Mouse (Mus musculus) heart, adult 2 months (tissue): ENCODE data around the gene Rab9. TPM values are rescaled to one million over a fixed set of nuclear protein-coding genes. Genes with fewer than 3 reads are reported as not detected.

Experiments used
- DNase-seq, 2 experiments: peaks; one replicate each; pipeline ENCODE4 v3.0.0; 2021
- H3K27ac ChIP-seq: fragments of 200-600 bp; 2 replicates; pipeline ENCODE4 v1.8.1; 2022
- H3K27me3 ChIP-seq: fragments of 200-500 bp; 2 replicates; pipeline ENCODE4 v1.6.1; 2012; ENCODE audit warnings: mild to moderate bottlenecking, low read length, inconsistent platforms, mixed read lengths; ENCODE audit not compliant: control insufficient read depth, insufficient read depth
- H3K36me3 ChIP-seq: fragments of 200-500 bp; 2 replicates; pipeline ENCODE4 v1.6.1; 2012; ENCODE audit warnings: low read length, inconsistent platforms; ENCODE audit not compliant: control insufficient read depth, insufficient read depth
- H3K4me1 ChIP-seq: fragments of 200-500 bp; 2 replicates; pipeline ENCODE4 v1.6.1; 2011; ENCODE audit warnings: low read length; ENCODE audit not compliant: control insufficient read depth, insufficient read depth
- H3K4me3 ChIP-seq: fragments of 200-600 bp; 2 replicates; pipeline ENCODE4 v1.8.1; 2022
- H3K79me2 ChIP-seq: fragments of 200-500 bp; replicated peaks from 2 replicates; pipeline ENCODE4 v1.6.1; 2012; ENCODE audit warnings: mild to moderate bottlenecking, inconsistent platforms, low read length, moderate library complexity, mixed read lengths; ENCODE audit not compliant: control insufficient read depth, insufficient read depth
- H3K9ac ChIP-seq: fragments of 200-500 bp; 2 replicates; pipeline ENCODE4 v1.6.1; 2012; ENCODE audit warnings: low read depth, mild to moderate bottlenecking, control low read depth, inconsistent platforms, low read length, mixed read lengths
- CTCF ChIP-seq: fragments of 200-600 bp; IDR thresholded peaks from 2 replicates; pipeline ENCODE4 v1.8.1; 2022; ENCODE audit warnings: antibody characterized with exemption, mild to moderate bottlenecking, moderate library complexity
- EP300 ChIP-seq: fragments of 200-500 bp; IDR thresholded peaks from 2 replicates; pipeline ENCODE4 v1.6.1; 2011; ENCODE audit warnings: low read depth, low read length, control low read depth; ENCODE audit not compliant: insufficient read depth
- POLR2A ChIP-seq: fragments of 200-500 bp; IDR thresholded peaks from 2 replicates; pipeline ENCODE4 v1.6.1; 2011; ENCODE audit warnings: mild to moderate bottlenecking, low read depth, low read length, control low read depth; ENCODE audit not compliant: insufficient read depth
- WGBS: fragments of 180-500 bp; shearing (Covaris S2); methylation state at CpG from one replicate; pipeline ENCODE4 v1.1.7; 2018; 5-methylcytosine and 5-hydroxymethylcytosine counted together
- intact Hi-C: fragments of 180-260 bp; cut with DNase I; formaldehyde crosslinking; loops from one replicate; pipeline ENCODE4 v1.15.1; 2025
- long read RNA-seq: library from polyadenylated mRNA; stranded (forward); transcript quantifications from one replicate; pipeline ENCODE4 v2.0.0, GENCODE M21; 2021
- polyA plus RNA-seq: library from polyadenylated mRNA; depleted of rRNA; stranded (reverse); fragments of >200 nt; gene quantifications from 2 replicates; pipeline ENCODE4 v1.2.3, GENCODE M21; 2012; rRNA removed
- total RNA-seq, 2 experiments: library from RNA; stranded (reverse); gene quantifications; 2 replicates each; pipeline ENCODE4 v1.2.3; 2021

Gene Rab9
- 10 to 100 TPM; 21.9 to 25.8 TPM for total RNA-seq
- polyA plus RNA-seq, result 8.3 and 13.7 TPM in 2 replicates
- long read RNA-seq, transcript Rab9-202 (3 exons, 1,447 nt), result major isoform, 24 of 24 reads
- long read RNA-seq, partial matches to known transcripts, result 0 of 24 reads
- long read RNA-seq, other reads (novel, unspliced or antisense), result 0 of 24 reads

DNA sequence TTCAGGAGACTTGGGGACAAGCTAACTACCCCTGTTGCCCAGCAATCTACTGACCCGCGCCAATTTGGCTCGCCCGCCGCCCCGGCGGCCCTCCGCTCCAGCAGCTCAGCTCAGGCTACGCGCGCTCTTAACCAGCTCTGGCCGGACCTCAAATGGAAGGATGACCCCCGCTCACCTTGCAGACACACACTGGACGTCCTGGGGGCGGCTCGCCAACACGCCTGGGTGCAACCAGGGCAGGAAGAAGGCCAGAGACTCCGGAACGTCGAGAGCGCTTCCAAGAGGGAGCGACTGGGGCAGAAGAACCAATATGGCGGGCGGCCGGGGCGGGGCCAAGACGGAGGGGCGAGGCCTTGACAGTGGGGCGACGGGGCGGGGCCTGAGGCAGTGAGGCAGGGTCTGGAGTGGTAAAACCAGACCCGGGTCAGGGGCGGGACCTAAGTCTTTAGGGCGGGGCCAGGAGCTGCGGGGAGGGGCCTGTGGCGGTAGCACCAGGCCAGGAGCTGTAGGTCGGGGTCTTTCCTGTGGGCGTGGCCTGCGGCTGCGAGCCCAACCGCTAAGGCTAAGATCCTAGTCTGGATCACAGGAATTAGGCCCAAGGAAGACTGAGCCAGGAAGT, at the start of gene Rab9:
TSS of gene Rab9 (minus strand) at position 503 of the 619 bp plus-strand sequence.
- peak; percentile 92 to 93 for DNase-seq
- WGBS, result 10% methylated on average over 39 of the region's 41 CpGs
- peak within 1 kb of the TSS; percentile 99 for H3K9ac ChIP-seq
- no peaks in the 10 kb centered on the region for H3K4me1 ChIP-seq
- H3K4me3 ChIP-seq, result peak within 1 kb of the TSS; percentile 61
- no peaks in the 10 kb centered on the region for H3K27me3 ChIP-seq
- intact Hi-C loops, result loop anchor here (1.0 to 5.0 kb wide), 2 partner anchors 31 to 37 kb away; partner anchors contain the start of genes Ofd1 and Trappc2
- peaks cover 9% of the 10 kb centered on the region for H3K36me3 ChIP-seq
- TF ChIP-seq POLR2A (peak; percentile 68), CTCF (no peak), EP300 (no peak)
- H3K79me2 ChIP-seq, result no peaks in the 10 kb centered on the region; the same call in 1 of the 2 replicates
- peak within 1 kb of the TSS; percentile 75 for H3K27ac ChIP-seq

DNA sequence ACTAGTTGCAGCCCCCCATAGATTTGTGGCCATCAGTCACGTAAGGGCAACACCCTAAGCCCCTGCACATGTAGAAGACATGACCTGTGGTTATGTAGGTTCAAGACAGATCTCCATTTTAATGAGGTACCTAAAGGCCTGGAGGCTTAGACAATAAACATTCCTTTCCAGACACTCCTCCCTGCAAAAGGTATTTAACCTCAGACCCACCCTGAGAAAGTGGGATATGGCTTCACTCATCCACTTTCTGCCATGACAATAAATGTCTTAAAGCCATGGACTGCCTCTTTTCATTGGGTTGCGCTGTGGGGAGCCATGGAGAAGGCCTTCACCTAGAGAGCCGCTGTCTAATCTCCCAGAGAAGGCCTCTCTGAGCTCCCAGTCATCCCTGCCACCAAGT, 48.5 kb upstream of the Rab9 start:
- DNase-seq, result no peak
- TF ChIP-seq POLR2A (no peak), EP300 (no peak), CTCF (no peak)
- H3K79me2 ChIP-seq, result no peaks in the 10 kb centered on the region
- H3K27me3 ChIP-seq, result no peaks in the 10 kb centered on the region
- H3K36me3 ChIP-seq, result no peaks in the 10 kb centered on the region
- no peak overlapping the region for H3K27ac ChIP-seq
- H3K4me1 ChIP-seq, result no peaks in the 10 kb centered on the region
- H3K4me3 ChIP-seq, result no peak overlapping the region
- intact Hi-C loops, result no loop called here
- WGBS, result 90% methylated on average over 3 of the region's 3 CpGs
- H3K9ac ChIP-seq, result no peak overlapping the region

DNA sequence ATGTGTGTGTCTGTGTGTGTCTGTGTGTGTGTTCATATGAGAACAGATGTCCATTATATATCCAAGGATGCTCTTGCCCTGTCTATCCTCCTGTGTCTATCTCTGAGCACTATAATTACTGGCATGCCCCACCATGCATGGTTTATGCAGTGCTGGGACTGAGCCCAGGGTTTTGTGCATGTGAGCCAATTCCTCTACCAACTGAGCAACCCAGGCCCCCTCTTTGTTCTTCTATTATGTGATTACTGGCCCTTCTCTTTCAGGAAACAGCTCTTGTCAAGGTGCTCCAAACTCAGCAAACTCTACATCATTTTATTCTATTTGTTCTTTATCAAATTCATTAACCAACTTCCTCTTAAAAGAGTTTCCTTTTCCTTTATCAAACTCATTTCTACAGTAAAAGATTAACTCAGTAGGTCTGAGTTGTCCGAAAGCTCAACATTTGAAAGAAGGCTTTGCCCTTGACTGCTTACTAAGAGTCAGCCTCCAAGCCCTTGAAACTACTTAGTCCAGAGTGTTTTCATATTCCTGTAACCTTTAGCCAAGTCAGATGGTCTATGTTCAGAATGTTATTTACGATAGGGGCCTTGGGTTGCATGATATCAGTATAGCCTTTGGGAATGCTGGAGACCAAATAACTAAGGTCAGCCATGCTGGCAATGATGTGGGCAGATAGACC, 46.1 kb upstream of the Rab9 start:
- WGBS, result 71% methylated on average over 2 of the region's 2 CpGs
- intact Hi-C loops, result no loop called here
- H3K79me2 ChIP-seq, result no peaks in the 10 kb centered on the region

DNA sequence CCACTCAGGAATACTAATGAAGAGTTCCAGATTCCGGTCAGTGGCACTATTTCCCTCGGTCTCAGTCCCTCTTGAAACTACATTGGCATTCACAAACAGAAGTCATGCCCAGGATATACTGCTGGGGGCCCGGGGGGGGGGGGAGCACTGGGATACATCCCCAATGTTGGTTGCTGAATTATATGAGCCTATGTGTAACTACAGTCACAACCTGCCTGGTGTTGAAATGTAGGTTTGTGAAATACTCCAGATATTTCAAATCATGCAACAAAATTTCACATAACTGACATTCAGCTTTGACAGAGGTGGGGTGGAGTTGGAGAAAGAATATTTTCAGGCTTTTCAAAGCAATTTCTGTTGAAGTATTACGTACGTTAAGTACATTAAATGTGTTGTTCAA, 41.1 kb upstream of the Rab9 start:
- 79% methylated on average over 5 of the region's 5 CpGs for WGBS
- no peak overlapping the region for H3K27ac ChIP-seq
- H3K4me1 ChIP-seq, result no peaks in the 10 kb centered on the region; the same call in 1 of the 2 replicates
- DNase-seq, result no peak
- H3K9ac ChIP-seq, result no peak overlapping the region
- intact Hi-C loops, result no loop called here
- TF ChIP-seq POLR2A, result no peak
- no peak for TF ChIP-seq EP300
- TF ChIP-seq CTCF, result no peak
- no peaks in the 10 kb centered on the region for H3K79me2 ChIP-seq
- H3K36me3 ChIP-seq, result no peaks in the 10 kb centered on the region
- no peak overlapping the region for H3K4me3 ChIP-seq
- H3K27me3 ChIP-seq, result no peaks in the 10 kb centered on the region

More for the DNA sequence above, 46.1 kb upstream of the Rab9 start:
- no peak for DNase-seq
- Histone ChIP-seq H3K27ac (no peak overlapping the region), H3K4me1 (no peaks in the 10 kb centered on the region), H3K4me3 (no peak overlapping the region), H3K27me3 (no peaks in the 10 kb centered on the region), H3K36me3 (no peaks in the 10 kb centered on the region), H3K9ac (no peak overlapping the region)
- TF ChIP-seq POLR2A (no peak), CTCF (no peak), EP300 (no peak)

DNA sequence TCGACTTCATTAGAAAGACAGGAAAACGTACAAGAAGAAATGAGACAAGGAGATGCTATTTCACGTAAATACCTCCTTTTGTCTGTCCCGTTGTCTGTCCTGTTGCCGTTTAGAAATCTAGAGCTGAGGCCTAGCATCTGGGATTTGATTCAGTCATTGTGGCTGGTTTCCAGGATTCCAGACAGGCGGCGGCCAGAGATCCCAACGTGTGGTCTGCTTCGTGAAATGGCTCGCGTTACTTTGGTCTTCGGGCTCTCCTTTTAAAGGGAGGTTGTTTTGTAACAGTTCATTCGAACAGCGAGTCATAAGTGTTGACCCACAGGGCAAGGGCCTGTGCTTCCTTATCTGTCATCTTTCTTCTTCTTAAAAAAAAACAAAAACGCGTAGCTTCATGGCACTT, 38.7 kb upstream of the Rab9 start, which contains the start of gene Tceanc:
TSS of gene Tceanc (minus strand) at position 223 of the 400 bp plus-strand sequence.
- peak in 1 of 2 experiments; percentile 10 for DNase-seq
- H3K27ac ChIP-seq, result no peak within 1 kb of the TSS
- intact Hi-C loops, result no loop called here
- no peaks in the 10 kb centered on the region for H3K79me2 ChIP-seq
- no peak for TF ChIP-seq CTCF
- TF ChIP-seq EP300, result no peak
- TF ChIP-seq POLR2A, result no peak
- H3K27me3 ChIP-seq, result no peaks in the 10 kb centered on the region
- H3K4me1 ChIP-seq, result no peaks in the 10 kb centered on the region; the same call in 1 of the 2 replicates
- no peak within 1 kb of the TSS for H3K9ac ChIP-seq
- H3K4me3 ChIP-seq, result no peak within 1 kb of the TSS
- 63% methylated on average over 16 of the region's 16 CpGs for WGBS
- H3K36me3 ChIP-seq, result no peaks in the 10 kb centered on the region
